Mouse (Mus musculus): ENCODE measurements around the gene Klhl36.
"Not testable (repeated sequence)": the region's sequence is repeated elsewhere in the genome, so short reads cannot be mapped to it uniquely, and the experiment has no call there.

Klhl36 gene

DNA sequence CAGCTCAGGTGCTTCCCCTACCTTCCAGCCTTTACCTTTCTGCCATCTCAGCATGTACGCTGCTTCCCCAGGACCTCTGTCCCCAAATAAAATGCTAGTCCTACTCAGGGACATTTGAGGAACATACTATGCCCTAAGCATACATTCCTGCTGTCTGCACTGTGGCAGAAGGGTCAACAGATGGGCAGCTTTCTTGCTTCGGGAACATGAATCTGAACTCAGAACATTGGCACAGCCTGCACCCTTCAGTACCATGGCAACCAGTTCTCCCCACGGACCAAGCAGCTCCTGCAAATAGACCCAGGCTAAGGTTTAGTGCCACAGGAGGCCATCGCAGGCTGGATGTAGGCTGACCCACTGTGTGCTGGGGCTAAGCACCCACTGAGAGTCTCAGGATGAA lies 25.2 kb upstream of the Klhl36 start:
- no peak for DNase-seq

DNA sequence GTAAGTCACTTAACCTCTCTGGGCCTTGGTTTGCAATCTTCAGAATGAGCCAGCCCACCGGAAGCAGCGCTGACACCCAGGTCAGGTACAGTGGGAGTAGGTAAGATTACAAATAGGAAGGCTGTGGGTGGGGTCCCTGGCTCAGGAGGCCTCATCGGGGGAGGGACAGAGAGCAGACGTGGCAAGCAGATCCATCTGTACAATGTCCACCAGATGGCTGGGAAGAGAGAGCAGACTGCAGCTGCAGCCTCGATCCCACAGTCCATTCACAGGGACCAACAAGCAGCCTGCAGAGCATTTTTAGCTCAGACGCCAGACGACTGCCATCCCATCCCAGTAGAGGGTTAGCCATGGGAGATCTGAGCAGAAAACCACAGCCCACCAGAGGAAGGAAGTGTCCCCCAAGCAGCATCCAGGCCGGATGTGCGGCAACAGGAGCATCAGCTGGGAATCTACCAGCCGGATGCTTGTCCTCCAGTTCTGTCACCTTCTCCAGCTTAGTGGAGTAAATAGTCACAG lies 24.5 kb upstream of the Klhl36 start:
- peak in 1 of 2 experiments; percentile 25 for DNase-seq

DNA sequence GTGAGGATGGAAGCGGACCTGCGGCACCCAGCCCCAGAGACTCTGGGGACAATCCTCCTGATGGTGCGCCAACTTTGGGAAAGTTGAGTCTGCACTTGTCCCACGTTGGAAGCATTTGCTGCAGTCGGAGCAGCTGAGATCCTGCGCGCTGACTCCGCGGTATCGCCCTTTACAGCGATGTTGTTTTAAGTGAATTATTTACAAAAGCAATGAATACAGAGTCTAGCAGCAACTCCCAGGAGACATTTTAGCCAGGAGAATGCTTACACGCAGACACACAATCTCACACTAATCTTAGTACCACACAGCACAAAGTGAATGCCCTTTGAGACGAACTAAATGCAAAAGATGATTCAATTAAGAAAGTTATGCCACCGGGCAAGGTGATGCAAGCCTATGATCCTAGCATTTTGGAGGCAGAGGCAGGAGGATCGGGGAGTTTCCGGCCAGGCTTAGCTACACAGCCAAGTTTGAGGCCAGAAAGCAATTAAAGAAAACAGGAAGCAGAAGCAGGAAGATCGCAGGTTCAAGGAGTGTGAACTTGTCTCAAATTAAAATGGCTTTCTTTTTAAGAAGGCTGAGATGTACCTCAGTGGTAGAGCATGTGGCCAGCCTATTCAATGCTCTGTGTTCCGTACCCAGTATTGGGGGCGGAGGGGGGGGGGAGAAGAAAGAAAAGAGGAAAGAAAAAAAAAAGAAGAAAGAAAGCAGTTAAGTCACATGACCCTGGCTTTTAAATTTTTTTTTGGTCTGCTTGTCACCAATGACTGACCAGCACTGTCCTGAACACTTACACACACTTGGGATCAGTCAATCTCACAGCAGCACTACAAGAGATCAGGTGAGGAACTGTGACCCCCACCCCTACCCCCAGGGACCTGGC lies 23.7 kb upstream of the Klhl36 start:
- DNase-seq, result peak; percentile 54 to 61

DNA sequence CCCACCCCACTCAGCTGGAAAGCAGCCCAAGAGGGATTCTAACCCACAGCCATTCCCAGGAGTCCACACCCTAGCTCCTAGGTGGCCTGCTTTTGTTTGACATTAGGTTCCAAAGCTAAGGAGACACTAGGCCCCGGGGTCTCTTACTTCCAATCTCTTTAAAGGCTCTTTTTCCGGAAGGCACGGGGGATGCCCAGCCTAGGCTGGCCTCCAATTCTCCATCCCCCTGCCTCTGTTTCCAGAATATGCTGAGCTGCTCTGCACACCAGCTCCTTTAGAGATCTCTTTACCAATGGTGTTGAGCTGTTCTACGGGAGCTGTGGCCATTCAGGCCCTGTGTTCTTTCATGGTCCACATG lies 23.1 kb upstream of the Klhl36 start:
- no peak for DNase-seq

DNA sequence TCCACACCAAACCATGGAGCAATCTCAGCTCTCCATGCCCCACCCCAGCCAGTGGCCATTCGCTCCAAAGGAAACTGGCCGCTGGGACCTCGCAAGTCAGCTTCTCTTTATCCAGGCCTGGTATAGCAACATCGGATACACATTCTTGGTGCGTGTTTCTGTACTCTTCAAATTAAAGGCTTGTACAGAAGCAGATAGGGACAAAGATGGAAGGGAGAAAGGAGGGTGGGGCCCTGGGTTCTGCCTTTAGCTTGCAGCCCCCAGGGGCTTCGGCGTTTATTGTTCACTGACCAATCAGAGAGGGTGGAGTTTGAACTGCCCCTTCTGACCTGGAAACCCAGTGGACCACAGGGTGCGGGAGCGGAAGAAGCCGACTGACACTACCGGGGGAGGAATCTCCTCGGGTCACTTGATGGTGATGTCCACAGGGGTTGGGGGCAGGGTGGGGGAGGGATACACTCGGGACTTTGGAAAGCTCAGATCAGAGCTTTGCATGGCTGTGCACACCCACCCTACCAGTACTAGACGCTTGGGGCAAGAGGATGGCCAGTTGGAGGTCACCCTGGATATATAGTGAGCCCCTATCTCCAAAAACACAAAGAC lies 22.5 kb upstream of the Klhl36 start:
- DNase-seq, result peak in 1 of 2 experiments; percentile 22

DNA sequence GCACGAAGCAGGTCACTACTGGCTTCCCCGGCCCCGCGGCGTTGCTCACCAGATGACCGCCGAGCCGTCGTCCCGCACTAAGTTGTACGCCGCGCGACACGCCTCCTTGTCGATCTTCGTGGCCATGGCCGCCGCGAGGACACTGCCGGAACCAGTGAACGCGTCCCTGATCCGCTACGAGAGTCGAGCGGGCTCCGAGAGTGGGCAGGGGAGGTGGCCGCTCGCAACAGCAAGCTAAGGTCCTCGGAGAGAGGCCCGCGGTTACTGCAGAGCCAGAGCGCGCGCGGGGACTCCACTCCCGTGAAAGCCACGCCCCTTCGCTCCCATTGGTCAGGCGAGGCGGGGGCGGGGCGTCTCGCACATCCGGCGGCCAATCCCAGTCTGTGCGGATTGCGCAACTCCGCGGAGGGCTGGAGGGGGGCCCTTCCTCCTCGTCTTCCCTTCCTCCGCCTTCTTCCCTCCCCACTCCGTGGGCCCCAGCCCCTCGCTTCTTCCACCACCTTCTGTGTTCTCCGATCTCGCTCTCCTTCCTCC lies 21.7 kb upstream of the Klhl36 start, which contains the start of gene Cotl1:
Gene Cotl1 (minus strand): TSS at position 270 of the 534 bp plus-strand sequence.
- DNase-seq, result peak; percentile 96

DNA sequence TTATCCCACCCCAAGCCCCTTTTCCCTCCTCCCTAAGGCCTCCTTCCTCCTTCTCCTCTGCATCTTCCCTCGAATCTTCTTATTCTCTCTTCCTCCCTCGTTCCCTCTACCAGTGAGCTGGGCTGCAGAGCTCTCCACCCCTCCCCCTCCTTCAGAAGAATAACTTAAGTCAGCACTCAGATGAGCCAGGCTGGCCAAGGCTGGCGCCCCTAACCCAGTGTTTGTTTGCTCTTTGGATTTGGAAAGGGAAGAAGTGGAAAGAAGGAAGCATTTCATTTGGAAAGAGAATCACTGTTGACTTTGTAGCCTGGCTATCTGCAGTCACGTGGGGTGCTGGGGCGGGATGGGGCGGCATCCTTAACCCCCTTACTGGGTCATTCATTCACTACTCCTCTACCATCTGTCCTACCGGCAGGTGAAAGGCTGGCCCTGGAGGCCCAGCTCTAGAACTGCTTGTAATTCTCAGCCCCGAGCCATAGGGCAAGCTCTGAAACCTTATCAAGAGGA lies 21.1 kb upstream of the Klhl36 start:
- no peak for DNase-seq

DNA sequence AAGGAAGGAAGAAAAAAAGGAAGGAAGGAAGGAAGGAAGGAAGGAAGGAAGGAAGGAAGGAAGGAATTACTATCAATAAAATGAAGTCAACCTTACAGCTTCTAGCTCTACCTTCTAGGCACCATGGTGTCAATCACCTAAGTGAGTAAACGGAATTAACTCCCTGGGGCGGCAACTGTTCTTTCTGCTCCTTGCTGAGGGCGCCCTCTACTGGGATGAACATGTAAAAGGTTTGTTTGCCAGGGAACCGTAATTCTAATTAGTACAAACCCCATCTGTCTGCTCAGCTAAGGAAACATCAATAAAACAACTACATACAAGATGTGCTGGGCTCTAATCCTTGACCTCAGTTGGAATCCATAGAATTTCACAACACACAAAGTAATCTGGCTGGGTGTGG lies 18.6 kb upstream of the Klhl36 start:
- peak; percentile 89 to 92 for DNase-seq

DNA sequence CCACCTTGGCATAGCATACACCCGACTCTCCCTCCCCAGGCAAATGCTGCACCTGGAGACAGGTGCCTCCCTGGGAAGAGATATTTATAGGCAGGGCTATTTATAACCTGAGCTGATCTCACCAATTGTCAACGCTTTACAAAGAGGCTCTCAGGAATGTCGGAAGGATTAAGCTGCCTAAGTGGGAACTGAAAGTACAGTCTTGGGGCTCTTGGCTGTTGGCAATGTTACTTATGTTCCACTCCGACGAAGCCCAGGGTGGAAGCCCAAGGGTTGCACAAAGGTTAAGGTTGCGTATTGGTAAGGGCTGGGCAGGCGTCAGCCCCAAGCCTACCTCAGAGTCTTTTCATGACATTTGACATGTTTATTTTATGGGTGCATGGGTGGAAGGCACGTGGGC lies 17.5 kb upstream of the Klhl36 start:
- DNase-seq, result no peak

DNA sequence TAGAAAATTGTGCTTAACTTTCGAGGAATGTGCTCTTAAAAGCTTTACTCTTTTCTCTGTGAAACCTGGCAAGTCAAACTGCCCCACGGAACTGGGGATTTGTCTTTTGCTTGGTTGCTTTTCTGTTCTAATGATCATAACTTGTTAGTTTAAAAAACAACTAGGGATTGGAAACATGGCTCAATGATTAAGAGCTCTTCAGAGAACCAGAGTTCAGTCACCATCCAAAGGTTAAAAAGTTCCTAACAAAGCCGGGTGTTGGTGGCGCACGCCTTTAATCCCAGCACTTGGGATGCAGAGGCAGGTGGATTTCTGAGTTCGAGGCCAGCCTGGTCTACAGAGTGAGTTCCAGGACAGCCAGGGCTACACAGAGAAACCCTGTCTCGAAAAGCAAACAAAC lies 16.3 kb upstream of the Klhl36 start:
- not testable (repeated sequence) for DNase-seq

DNA sequence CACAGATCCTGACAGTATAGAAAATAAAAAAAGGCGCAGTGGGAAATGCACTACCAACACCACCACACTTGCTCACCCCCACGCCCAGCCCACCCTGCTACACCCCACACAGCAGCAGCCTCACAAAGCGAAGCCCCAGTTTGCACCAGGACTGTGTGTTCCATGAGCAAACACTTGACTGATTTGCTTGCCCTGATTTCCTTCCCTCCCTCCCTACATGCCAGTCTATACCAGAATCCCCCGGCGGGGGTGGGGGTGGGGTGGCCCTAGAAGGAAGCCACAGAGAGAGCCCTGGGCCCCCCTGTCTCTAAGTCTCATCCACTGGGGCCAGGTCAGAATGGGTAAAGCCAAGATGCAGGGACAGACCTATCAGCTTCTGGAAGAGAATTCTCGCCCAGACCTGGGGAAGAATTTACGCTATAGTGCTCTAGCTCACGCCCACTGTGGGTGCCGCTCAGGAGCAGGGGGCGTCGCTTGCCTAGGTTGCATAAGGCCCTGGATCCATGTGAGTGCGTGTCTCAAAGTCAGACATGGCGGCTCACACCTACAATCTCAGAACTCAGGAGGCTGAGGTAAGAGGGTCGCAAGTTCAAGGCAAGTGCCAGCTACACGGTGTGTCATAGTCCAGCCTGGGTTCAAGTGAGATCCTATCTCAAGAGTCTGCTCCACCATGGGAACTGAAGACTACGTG lies 14.7 kb upstream of the Klhl36 start:
- DNase-seq, result no peak

DNA sequence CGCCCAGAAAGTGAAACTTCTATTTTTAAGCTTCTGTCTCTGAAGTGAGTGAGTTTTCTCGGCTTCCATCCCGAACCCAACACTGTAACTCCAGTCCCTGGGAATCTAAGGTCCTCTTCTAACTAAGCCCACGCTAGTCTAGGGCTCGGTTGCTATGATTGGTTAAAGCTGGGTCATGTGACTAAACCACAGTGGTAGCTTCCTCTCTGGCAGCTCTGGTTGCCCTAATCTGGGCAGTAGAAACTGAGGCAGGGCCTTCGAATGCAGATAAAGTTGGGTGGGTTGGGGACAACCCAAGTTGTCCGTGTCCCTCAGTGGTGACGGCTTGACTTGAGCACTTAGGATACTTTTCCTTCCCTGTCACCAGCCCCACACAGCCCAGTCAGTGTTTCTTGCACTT lies 8.5 kb upstream of the Klhl36 start:
- DNase-seq, result no peak

DNA sequence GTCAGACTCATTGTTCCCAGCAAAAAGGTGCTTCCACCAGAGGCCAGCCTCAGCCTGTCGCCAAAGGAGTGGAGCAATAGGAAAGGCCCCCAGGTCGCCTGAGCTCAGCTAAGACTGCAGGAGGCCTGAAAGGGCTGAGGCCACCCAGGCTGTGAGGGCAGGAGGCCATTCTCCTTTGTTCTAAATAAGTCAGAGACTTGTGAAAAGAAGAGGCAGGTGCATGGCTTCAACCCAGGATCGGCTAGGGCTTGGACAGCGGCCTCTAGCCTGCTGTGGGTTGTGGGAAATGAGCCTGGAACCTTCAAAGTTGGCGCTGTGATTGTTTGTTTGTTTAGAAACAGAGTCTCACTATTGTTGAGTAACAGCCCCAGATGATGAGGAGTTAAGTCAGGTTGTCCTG lies 8.0 kb upstream of the Klhl36 start:
- no peak for DNase-seq

DNA sequence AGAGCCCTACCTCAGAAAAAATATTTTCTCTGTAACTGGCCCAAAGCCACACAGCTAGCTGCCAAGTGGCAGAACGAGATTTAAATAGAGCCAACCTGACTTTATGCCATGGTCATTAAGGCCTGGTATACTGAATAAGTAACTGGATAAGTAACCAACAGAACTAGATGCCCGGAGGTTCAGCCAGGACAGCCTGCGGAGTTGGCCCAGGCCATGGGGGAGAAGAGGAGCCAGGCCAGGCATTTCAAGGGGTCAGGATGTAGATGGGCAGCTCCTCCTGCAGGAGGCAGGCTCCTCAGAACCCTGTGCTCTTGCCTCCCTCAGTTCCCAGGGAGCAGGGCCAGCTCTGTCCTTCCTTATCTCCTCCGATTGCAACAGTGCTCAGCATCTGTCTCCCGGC lies 6.4 kb upstream of the Klhl36 start:
- DNase-seq, result no peak

DNA sequence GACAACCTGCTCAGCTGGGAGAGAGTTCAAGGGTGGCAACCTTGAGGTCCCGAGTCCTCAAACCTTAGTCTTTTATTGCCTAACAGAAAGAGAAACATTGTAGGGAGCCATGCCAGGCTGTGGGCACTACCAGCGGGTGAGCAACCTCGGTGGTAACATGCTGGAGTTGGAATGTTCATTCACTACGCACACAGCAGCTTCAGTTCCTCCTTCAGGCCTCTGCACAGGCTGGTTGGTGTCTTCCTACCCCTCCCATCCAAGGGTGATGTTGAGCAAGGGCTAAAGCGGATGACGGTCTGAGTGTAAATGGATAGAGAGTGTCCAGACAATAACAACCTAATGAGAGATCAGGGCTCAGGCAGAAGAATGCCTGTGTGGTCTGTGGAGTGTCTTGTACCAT lies 4.3 kb upstream of the Klhl36 start:
- DNase-seq, result no peak

DNA sequence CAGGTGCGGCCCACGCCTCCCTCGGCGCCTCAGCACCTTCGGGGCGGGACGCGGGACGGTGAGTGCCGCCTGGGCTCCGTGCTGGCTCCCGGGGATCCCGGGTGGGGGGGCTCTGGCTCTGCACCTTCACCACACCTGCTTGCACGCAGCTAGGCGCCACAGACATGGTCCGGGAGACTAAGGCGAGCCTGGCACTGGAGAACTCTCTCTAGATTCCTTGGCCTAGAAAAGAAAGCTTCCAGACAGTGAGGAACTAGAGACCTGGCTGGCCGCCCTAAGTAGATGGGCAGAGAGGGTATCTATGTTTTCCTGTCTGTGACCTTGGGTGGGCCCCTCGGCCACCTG lies 296 bp downstream of the Klhl36 start:
- DNase-seq, result no peak

DNA sequence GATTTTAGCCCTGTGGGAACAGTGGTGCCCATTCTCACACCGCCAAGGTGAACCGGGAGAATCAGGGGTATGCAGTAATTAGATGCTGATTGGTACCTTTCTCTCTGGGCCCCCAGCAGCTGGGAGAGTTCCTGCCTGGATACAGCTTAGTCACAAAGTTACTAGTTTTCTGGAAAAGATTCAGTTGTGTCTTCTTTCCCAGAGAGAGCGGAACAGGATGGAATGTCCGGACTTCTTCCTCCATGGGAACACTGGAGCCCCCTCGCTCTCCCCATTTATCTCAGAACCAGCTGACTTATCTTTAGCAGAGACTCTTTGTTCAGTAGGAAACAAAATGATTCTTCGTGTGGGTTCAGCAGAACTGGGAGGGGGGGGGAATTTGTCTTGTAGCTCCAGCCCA lies 683 bp downstream of the Klhl36 start:
- no peak for DNase-seq

DNA sequence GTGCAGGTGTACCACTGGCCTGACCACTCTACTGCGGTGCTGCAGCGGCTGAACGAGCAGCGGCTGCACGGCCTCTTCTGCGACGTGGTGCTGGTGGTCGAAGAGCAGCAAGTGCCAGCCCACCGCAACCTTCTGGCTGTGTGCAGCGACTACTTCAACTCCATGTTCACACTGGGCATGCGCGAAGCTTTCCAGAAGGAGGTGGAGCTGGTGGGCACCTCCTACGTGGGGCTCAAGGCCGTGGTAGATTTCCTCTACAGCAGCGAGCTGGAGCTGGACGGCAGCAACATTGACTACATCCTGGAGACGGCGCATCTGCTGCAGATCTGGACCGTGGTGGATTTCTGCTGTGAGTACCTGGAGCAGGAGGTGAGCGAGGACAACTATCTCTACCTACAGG lies 7.5 kb downstream of the Klhl36 start:
- DNase-seq, result no peak

DNA sequence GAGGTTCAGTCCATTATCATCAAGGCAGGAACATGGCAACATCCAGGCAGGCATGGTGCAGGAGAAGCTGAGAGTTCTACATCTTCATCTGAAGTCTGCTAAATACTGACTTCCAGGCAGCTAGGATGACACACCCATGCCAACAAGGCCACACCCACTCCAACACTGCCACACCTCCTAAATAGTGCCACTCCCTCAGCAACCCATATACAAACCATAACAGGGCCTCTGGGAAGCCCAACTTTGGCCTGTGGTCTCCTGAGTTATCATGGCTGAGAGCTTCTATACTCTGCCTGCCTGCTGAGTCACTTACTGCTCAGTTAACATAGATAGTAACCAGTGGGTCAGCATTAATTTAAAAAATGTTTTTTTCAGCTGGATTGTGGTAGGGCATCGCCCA lies 11.1 kb downstream of the Klhl36 start:
- DNase-seq, result no peak

DNA sequence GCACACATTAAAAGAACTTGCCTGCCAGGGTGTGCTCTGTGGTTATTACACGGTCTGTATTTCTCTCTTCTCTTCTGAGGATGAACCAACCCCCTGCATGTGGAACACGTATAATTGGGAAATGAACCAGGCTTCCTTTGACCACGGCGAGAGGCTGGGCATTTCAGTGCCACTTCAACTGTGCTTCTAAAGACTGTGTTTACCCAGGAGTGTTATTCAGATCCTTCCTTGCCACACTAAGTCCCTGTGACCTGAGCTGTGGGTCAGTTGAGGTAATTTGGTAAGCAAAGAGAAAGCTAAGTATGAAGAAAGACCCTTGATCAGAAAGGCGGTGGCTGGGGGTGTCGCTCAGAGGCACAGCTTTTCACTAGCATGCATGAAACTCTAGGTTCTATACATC lies 19.2 kb downstream of the Klhl36 start:
- DNase-seq, result no peak

DNA sequence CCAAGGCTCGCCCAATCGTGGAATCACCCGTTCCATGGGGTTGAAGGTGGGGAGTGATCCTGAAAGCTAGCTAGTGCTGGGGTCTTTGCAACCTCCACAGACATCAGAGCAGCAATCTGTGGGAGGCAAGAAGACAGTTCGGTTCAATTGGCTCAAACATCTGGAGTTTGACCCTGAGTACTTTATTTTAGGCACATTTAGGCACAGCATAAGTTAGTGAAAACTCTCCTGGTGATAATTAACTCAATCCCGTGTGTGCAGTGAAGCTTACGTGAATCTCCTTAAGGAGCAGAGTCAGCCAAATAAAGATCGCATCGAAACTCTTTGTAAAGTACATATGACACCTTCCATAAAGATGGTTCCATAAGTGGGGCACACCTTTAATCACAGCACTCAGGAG lies 19.9 kb downstream of the Klhl36 start:
- no peak for DNase-seq

DNA sequence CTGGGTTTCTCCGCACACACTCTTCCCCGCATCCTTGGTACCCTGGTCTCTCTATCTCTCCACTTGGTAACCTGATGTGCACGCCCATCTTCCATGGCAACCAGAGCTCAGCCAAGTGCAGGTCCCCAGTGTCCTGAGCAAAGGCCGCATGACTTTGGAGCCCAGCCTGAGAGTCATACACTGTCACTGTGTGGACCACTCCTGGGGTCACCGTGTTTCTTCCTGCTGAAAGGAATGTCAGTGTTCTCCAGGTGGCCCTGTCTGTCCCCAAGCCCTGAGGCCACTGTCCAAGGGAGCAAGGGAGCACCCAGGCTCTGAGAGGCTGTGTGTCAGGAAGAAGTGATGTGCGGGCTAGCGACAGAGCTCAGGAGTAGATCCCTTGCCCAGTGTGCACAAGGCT lies 21.2 kb downstream of the Klhl36 start:
- no peak for DNase-seq

DNA sequence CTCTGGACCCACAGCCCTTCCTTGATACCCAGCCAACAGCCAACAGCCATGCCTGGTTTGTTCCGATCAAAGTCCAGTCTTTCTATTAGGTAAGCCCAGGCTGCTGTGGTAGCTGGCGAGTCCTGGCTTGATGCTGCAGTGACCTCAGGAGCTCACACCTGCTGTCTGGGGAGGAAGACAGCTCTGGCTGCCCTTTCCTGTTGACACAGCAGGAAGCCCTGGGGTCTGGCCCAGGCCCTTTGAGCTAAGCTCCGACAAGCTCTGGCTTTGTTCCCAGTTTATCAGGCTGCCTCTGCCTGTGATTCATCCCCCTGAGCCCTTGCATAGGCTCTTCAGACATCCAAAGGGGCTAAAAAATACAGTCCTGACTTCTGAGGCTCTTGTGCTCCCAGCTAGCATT lies 23.5 kb downstream of the Klhl36 start:
- no peak for DNase-seq

Measured in B cell, adult 2 months (primary cell).